Mouse (Mus musculus) WW6 (cell line): Measurements from ENCODE around the gene Ldb1.

ENCODE experiments used
- DNase-seq: peaks from one replicate; pipeline ENCODE4 v3.0.0-alpha.2; 2013; ENCODE audit warnings: low read depth, low spot score

Ldb1 gene

GRCm38 (mm10) chr19:46044271-46044992 lies 582 bp downstream of the Ldb1 start, which contains the start of gene Pprc1:
Pprc1 (plus strand) TSS chr19:46044886.
- no peak for DNase-seq

- no peak for DNase-seq
Measured at GRCm38 (mm10) chr19:46043380-46043779, 1.6 kb downstream of the Ldb1 start.

DNA sequence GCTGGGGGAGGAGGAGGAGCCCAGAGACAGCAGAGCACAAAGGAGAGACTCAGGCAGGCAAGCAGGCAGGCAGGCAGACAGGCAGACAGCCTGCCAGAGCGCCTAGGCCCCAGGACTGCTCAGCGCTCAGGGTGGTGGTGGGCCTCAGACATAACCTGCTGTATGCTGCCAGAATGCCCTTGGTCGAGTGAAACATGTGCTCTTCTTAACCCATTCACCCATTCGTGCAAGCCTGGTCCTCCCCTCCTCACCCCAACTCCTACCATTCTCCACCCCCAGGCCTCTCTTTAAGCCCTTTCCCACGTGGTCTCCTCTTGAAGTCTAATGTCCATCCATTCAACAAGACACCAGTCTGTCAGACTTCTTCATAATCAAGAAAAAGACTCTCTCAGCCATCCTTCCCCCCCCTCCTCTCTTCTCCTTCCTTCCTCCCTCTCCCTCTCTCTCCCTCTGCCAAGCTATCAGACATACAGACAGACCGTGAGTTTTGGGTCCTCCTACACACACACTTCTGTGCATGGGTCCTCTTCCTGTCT lies 2.5 kb downstream of the Ldb1 start:
- DNase-seq, result no peak

DNA sequence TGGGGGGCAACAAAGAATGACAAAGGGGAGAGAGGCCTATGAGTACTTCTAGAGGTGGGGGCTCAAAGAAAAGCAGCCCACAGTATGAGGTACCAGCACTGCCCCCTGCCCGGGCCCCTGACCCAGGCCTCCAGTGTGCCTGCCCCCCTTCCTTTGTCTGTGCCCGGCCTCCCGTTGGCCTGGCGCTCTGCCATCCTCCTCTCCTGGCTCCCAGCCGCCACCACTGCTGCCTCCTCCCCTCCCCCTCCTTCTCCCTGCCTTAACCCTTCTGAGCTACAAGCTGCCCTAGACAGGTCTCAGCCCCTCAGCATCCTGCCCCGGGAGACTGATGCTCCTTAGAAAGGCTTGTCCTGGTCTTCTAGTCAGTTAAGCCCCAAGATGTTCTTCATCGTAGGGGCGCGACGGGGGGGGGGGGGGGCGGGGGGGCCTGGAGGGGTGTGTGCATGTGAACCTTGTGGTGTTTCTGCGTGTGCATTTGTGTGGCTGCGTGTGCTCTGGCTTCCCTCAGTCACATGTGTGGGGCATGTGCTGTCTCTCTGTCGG lies 3.0 kb downstream of the Ldb1 start:
- DNase-seq, result no peak

GRCm38 (mm10) chr19:46041299-46041932 lies 3.6 kb downstream of the Ldb1 start:
- DNase-seq, result no peak

GRCm38 (mm10) chr19:46040149-46040902 lies 4.7 kb downstream of the Ldb1 start:
- DNase-seq, result no peak

DNA sequence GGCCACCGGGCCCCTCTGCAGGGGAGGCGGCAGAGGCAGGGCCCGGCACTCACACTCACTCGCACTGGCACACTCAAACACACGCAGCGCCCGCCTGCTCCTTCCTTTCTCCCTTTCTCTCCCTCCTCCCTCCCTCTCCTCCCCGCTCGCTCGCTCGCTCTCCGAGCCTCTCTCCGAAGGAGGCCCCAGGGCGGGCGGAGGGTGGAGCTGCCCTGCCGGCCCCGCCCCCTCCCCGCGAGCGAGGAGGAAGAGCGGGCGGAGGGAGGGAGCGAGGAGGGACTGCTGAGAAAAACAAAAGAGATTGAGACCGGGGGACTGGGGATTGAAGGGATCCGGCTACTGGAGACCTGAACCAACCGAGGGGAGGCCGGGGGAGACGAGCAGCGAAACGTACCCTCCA lies 5.5 kb downstream of the Ldb1 start:
- DNase-seq, result peak; percentile 68

DNA sequence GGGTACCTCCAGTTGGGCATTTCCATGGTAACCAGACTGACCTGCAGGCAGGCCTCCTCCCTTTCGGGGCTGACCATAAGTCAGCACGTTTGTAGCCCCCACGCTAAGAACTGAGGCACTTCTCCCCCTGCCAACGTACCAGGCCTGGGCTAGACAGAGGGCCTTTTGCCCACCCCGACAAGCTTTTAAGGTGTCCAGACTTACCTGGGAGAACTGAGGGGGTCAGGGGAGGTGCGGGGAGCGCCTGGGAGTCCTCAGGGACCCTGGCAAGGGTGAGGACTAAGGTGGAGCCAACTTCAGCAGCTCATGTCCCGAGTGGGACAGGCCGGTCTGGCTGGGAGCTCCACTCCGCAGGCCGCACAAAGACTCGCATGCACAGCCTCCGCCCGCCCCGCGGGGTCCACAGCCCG lies 6.2 kb downstream of the Ldb1 start:
- DNase-seq, result no peak

GRCm38 (mm10) chr19:46037925-46038850 lies 6.8 kb downstream of the Ldb1 start:
- no peak for DNase-seq

- DNase-seq, result no peak
Measured at GRCm38 (mm10) chr19:46037243-46037924, 7.6 kb downstream of the Ldb1 start.

DNA sequence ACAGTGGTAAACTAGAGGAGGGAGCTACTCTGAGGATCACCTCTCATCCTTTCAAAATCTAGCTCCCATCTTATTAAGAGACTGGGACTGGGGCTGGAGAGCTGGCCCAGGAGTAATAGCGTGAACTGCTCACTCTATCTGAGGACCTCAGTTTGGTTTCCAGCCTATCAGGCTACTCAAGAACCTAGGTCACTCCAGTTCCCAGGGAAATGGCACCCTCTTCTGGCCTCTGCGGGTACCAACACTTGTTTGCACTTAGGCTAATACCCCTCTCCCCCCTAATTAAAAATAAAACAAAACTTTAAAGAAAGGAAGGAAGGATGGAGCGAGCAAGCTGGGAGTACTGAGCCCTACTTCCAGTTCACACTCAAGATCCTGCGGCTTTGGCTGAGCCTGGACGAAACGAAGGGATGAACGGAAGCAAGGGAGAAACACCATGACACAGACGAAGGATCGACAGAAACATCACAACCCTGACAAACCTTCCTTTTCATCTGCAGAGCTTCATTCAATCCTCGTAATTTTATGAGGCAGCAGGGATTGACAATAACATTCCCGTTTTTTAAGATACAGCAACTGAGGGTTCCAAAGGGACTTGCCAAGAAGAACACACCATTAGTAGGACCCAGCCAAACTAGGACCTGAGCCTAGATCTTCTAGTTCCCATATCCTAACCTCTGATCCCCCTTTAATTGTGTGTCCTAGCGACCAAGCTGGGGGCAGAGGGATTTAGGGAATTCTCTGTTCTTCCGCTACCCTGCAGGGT lies 8.4 kb downstream of the Ldb1 start:
- DNase-seq, result no peak

GRCm38 (mm10) chr19:46035971-46036370 lies 9.0 kb downstream of the Ldb1 start:
- no peak for DNase-seq

GRCm38 (mm10) chr19:46033911-46034310 lies 11.1 kb downstream of the Ldb1 start:
- DNase-seq, result no peak

- DNase-seq, result no peak
Measured at GRCm38 (mm10) chr19:46032731-46033510, 12.1 kb downstream of the Ldb1 start.

DNA sequence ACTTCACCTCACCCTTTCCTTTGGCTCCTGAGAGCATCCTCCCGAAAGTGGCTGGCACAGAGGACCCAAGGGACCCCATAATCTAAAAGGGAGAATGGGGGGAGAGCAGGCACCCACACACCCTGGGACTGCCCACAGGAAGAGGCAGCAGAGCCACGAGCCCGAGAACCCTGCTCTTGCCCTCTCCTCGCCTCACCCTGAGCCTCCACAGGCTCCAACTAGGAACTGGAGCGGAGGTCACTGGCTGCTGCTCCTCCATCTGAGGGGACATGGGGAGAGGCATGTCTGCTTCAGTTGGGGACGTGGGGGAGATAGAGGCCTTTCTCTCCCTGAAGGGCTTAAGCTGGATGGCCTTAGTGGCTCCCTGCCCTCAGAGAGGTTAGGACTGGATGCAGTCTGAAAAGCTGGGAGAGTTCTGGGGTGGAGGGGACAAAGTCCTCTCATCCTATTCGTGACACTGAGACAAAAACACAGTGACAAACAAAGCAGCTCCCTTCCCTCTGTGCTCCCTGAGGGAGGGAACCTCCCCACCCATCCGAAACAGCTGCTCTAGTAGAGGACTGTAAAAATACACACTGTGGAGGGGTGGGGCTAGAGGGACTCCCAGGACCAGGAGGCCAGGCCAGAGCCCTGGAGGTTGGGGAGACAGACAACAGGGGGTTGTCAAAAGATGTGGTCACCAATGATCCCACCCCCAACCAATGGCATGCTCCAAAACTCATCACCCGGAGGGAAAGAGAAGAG lies 13.2 kb downstream of the Ldb1 start:
- DNase-seq, result no peak

DNA sequence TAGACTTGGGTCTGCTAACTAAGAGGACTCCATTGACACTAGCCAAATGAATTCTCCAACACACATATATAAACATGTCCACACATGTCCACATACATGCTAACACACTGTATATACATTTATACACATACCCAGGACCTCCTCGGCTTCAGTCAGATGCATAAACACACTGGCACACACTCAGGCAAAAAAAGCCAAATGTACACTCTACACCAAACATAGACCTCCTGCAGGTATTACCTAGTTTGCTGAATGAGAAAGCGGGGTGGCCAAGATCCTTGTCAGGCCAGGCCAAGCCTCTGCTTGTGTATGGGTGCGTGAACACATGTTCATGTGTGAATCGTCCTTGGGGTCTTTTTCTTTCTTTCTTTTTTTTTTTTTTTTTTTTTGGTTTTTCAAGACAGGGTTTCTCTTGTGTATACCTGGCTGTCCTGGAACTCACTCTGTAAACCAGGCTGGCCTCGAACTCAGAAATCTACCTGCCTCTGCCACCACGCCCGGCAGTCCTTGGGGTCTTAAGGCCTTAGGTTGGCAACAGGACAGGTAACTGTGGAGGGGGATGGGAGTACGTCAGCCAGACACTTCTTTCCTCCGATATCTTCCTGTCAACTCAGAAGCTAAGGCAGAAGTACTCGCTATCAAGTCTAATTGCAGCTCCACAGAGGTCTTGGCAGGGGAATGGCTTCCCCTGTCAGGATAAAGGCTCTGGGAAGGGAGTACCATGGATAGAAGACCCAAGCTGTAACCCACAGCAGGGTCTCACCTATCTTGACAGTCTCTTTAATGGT lies 14.6 kb downstream of the Ldb1 start:
- DNase-seq, result no peak

DNA sequence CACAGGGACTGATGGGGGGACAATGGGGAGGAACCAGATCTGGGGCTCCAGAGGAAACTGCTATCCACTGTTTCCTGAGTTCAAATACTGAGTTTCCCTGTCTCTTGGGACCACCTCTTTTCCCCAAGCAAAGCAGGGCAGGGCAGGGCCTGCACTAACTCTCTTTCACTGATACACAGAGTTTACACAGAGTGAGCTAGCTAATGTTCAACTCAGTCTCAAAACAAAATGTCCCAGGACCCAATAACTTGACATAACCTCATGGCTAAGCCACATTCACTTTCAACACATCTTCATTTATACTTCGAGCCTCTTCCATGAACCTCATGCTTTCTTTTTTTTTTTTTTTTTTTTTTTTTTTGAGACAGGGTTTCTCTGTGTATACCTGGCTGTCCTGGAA lies 15.4 kb downstream of the Ldb1 start:
- DNase-seq, result no peak
